ENCODE assay signal across 13 mouse cellular contexts in the genomic region with DNA sequence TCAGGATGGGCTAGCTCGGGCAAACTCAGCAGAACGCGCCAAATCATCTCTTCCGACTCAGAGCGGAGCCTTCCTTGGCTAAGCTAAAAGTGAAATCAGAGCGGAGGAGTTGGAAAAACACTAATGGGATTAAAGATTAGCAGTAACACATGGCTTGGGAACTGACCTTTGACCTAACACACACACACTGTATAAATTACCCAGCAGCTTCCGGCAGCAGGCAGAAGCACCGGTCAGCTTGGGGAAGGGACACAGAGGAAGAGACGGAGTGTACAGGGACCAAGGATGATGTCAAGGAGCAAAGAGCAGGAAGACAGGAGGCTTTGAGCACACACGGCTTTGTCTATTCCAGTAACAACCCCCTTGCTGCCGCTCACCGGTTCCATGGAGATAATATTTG. TPM values are rescaled to one million over a fixed set of nuclear protein-coding genes. Genes with fewer than 3 reads are reported as not detected.
DNase-seq lines count a peak whose midpoint lies in the region; ATAC-seq lines count a peak whose summit lies in the region.
"Had no signal": no experiment of that assay in that cellular context is flagged by ENCODE, and none has a peak within 500 bp of the region (broad histone marks: within the 10 kb centered on the region; RNA-seq: fewer than 3 reads in every experiment).

A gene (plus strand): TSS at position 208 of the 400 bp plus-strand sequence.

- H3K4me1 ChIP-seq in midbrain, embryonic 10.5 days = peaks cover 20% of the 10 kb centered on the region
- H3K4me1 ChIP-seq in midbrain, embryonic 14.5 days (ENCODE audit: control insufficient read depth, insufficient read depth, low read length) = 0 out of 2 replicates have a peak, but pooled peaks cover 5% of the 10 kb centered on the region
- peaks cover 20% of the 10 kb centered on the region for H3K4me1 ChIP-seq in intestine, embryonic 16.5 days (ENCODE audit: control insufficient read depth, insufficient read depth, low read length)

- no peak within 1 kb of the TSS for H3K9ac ChIP-seq in midbrain, embryonic 14.5 days (replicated peaks; ENCODE audit: low read length)
- no peak within 1 kb of the TSS for H3K9ac ChIP-seq in intestine, embryonic 16.5 days (ENCODE audit: low read depth, low read length)
- H3K9ac ChIP-seq: embryonic facial prominence, embryonic 15.5 days had no signal

- intact Hi-C loops in left cerebral cortex, postnatal 36 days (cut with DNase I) = no loop called here

- H3K36me3 ChIP-seq in midbrain, embryonic 10.5 days = no peaks in the 10 kb centered on the region
- no peaks in the 10 kb centered on the region for H3K36me3 ChIP-seq in midbrain, embryonic 14.5 days (ENCODE audit: control insufficient read depth, insufficient read depth, low read length)
- H3K36me3 ChIP-seq in intestine, embryonic 16.5 days (ENCODE audit: control insufficient read depth, insufficient read depth, low read length) = no peaks in the 10 kb centered on the region
- H3K36me3 ChIP-seq: embryonic facial prominence, embryonic 15.5 days had no signal

- WGBS in midbrain, embryonic 10.5 days = 60% methylated on average over 12 of the region's 12 CpGs
- 55% methylated on average over 12 of the region's 12 CpGs for WGBS in midbrain, embryonic 14.5 days
- WGBS in intestine, embryonic 16.5 days = 45% methylated on average over 12 of the region's 12 CpGs

- H3K27me3 ChIP-seq in midbrain, embryonic 10.5 days (ENCODE audit: low read depth, poor library complexity, severe bottlenecking) = no peaks in the 10 kb centered on the region
- H3K27me3 ChIP-seq in midbrain, embryonic 14.5 days (ENCODE audit: control insufficient read depth, insufficient read depth, low read length) = no peaks in the 10 kb centered on the region
- no peaks in the 10 kb centered on the region for H3K27me3 ChIP-seq in intestine, embryonic 16.5 days (replicated peaks; ENCODE audit: control insufficient read depth, insufficient read depth, low read length)
- H3K27me3 ChIP-seq: embryonic facial prominence, embryonic 15.5 days had no signal

- DNase-seq in midbrain, embryonic 10.5 days (ENCODE audit: low spot score) = peak; percentile 22
- no peak for DNase-seq in midbrain, embryonic 14.5 days
- DNase-seq in kidney, postnatal 4 days = peak; percentile 31 to 61
- peak; percentile 53 for DNase-seq in retina, postnatal 1 day
- DNase-seq in frontal cortex, postnatal 36 days (ENCODE audit: low spot score in 2 of 2) = no peak
- DNase-seq in left cerebral cortex, postnatal 36 days (ENCODE audit: low spot score in 2 of 2) = no peak
- no peak for DNase-seq in urinary bladder, postnatal 10 days (ENCODE audit: low spot score)
- DNase-seq: cerebellum, adult 8-10 months; heart, adult 2 months had no signal

- no peak within 1 kb of the TSS for H3K4me3 ChIP-seq in midbrain, embryonic 10.5 days
- no peak within 1 kb of the TSS for H3K4me3 ChIP-seq in midbrain, embryonic 14.5 days (replicated peaks; ENCODE audit: low read depth, low read length)
- no peak within 1 kb of the TSS for H3K4me3 ChIP-seq in intestine, embryonic 16.5 days (ENCODE audit: low read length)
- H3K4me3 ChIP-seq: embryonic facial prominence, embryonic 15.5 days; heart, adult 2 months had no signal

- no peaks in the 10 kb centered on the region; the same call in 1 of the 2 replicates for H3K9me3 ChIP-seq in midbrain, embryonic 10.5 days (replicated peaks)
- H3K9me3 ChIP-seq in midbrain, embryonic 14.5 days (ENCODE audit: control insufficient read depth, low read length) = peaks cover 7% of the 10 kb centered on the region; the same call in 1 of the 2 replicates
- H3K9me3 ChIP-seq in intestine, embryonic 16.5 days (ENCODE audit: control insufficient read depth, low read length) = 0 out of 2 replicates have a peak, but pooled peaks cover 3% of the 10 kb centered on the region
- H3K9me3 ChIP-seq: embryonic facial prominence, embryonic 15.5 days had no signal

- ATAC-seq in midbrain, embryonic 14.5 days (ENCODE audit: low FRiP score, low TSS enrichment) = no peak
- peak; percentile 70 for ATAC-seq in intestine, embryonic 16.5 days
- ATAC-seq: midbrain, embryonic 16.5 days had no signal

- no peak within 1 kb of the TSS for H3K4me2 ChIP-seq in midbrain, embryonic 14.5 days (ENCODE audit: low read length)
- no peak within 1 kb of the TSS for H3K4me2 ChIP-seq in intestine, embryonic 16.5 days (ENCODE audit: low read depth, low read length)
- H3K4me2 ChIP-seq: embryonic facial prominence, embryonic 15.5 days had no signal

- H3K27ac ChIP-seq in midbrain, embryonic 10.5 days (replicated peaks) = 0 out of 2 replicates have a peak within 1 kb of the TSS, but pooled peaks have one; percentile 23
- H3K27ac ChIP-seq in midbrain, embryonic 14.5 days (replicated peaks; ENCODE audit: low read depth, low read length) = no peak within 1 kb of the TSS
- H3K27ac ChIP-seq in intestine, embryonic 16.5 days (ENCODE audit: low read length) = 0 out of 2 replicates have a peak within 1 kb of the TSS, but pooled peaks have one; percentile 46
- H3K27ac ChIP-seq: embryonic facial prominence, embryonic 15.5 days; heart, adult 2 months had no signal

RNA-seq across cellular contexts. Expression of the gene that starts here (rescaled TPM):
- polyA plus RNA-seq in midbrain, embryonic 10.5 days (2016; fragmentation: Nextera tagmentation; extraction: Ambion mirVana) = 0.05 and 0.10 TPM in 2 replicates
- polyA plus RNA-seq in midbrain, embryonic 14.5 days (2014; fragmentation: Nextera tagmentation; extraction: Ambion mirVana) = 0.18 TPM in 1 of 2 replicates, not detected in the other
- 1.2 TPM in 2 replicates for polyA plus RNA-seq in intestine, embryonic 16.5 days (2015; fragmentation: Nextera tagmentation; extraction: Ambion mirVana)
- not detected for total RNA-seq in left cerebral cortex, postnatal 36 days (2021)
- total RNA-seq: heart, adult 2 months; left cerebral cortex, adult 18-20 months had no signal

Comparison
In these comparisons a context has a peak if more than half of its experiments do, and no peak if none do; other contexts are left out.
1. Peak in DNase-seq and H3K27ac ChIP-seq in midbrain, embryonic 10.5 days; RNA of the gene not detected or under 1 TPM.
2. DNase-seq: peak in kidney, postnatal 4 days (2 of 2) and retina, postnatal 1 day (single experiment); none in midbrain, embryonic 14.5 days (single experiment), frontal cortex, postnatal 36 days (0 of 2), left cerebral cortex, postnatal 36 days (0 of 2) and urinary bladder, postnatal 10 days (single experiment).